Mouse (Mus musculus) mesoderm, embryonic 11.5 days (tissue): ENCODE results near the gene Cntn1.

Experiments used
- DNase-seq: peaks from one replicate; pipeline ENCODE4 v3.0.0-alpha.2; 2012; ENCODE audit warnings: low read depth, low spot score

The Cntn1 gene

DNA sequence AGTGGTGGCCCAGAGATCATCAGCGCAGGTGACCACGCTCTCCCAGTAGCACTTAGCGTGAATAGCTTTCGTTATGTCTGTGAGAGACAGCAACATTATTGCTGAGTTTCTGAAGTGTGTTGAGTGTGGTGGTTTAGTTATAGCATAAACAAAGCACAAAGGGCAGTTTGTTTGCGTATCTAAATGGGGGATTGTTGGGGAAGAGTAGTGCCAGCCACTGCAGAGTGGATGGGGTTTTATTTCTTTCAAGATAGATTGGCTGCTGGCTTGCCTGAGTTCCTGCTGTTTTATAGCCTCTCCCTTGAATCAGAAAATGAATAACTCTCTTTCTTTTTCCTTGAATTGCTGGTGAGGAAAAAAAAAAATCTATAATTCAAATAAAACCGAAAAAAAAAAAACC, 86.1 kb downstream of the Cntn1 start:
- no peak for DNase-seq

DNA sequence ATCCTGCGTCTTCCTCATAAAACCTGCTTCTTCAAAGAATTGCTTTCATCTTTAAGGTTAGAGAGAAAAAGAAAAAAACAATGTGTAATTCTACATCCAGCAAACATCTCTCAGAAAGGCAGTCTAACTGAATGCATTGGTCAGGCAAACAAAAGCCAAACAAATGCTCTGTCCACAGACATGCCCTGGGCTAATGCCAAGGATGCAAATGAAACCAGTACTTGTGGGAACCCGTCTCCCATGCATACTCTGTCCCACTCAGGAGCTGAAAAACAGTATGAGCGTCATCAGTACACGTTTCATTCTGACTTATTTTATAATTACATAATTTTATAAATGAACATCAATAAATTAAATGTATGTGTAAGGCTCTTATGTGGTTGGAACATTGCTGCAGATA, 91.0 kb downstream of the Cntn1 start:
- DNase-seq: no peak

DNA sequence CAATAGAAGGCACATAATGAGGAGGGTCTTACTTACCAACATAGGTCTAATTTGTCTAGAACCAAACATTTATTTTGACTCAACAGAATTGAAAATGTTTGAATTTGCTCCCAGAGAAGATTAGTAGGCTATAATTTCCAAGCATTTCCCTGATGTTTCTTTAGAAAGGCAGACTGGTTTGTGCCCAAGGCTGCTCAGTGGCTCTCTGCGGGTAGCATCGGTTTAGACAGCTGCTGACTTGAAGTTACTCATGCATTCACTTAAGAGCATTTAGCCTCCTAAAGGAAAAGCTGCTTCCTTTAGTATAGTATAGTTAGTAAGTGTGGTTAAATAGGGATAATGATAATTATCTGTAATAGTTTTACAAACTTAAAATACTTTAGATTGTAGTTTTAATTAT, 104.0 kb downstream of the Cntn1 start:
- DNase-seq: no peak

DNA sequence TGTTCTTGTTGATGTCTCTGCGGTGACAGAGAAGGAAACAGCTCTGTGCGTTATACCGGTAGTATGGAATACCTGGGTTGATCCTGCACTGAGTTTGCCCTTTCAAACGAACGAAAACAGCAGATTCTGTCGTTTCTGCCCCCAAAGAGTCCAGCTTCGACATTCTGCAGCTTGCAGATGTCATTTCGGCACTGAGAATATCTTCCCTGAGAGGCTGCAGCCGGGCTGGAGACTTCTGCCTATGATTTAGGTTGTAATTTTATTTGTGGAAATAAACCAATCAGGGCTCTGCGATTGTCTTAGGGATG, 109.8 kb downstream of the Cntn1 start:
- DNase-seq: peak; percentile 30

GRCm38 (mm10) chr15:92161163-92162025, 110.4 kb downstream of the Cntn1 start:
- DNase-seq: peak; percentile 15

GRCm38 (mm10) chr15:92162835-92163234, 111.9 kb downstream of the Cntn1 start:
- DNase-seq: no peak

DNA sequence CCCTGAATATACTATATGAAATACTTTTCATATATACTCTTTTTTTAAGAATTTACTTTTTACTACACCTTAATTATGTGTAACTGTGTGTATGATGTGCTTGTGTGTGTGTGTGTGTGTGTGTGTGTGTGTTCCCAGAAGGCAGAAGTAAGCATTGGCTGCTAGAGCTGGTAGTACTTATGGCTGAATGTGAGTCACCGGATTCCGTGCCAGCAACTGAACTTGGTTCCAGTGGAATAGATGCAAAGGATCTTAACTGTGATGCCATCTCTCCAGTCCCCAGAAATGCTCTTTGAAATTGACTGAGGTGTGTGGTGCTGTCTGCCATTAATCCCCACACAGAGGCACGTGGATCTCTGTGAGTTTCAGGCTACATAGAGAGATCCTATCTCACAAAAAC, 113.2 kb downstream of the Cntn1 start:
- DNase-seq: no peak

- no peak for DNase-seq
Measured at GRCm38 (mm10) chr15:92166266-92166665, 115.3 kb downstream of the Cntn1 start.

DNA sequence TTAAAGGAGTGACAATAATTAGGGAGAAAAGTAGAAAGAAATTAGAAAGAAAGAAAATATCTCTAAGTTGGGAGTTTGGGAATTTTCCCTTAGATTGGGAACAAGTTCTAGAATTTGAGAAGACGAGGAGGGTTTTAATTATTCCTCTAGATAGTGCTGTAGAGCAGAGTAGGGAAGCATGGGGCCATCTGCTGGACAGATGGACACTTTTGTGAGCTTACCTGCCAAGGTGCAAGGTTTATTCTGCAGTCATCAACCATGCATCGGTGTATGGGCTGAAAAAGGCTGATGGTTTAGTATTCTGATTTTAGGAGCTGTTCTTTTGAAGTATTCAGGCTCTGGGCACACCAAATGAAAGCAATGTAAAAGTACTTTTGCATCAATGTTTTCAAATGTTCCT, 124.8 kb downstream of the Cntn1 start:
- DNase-seq: no peak

- peak; percentile 27 for DNase-seq
Measured at GRCm38 (mm10) chr15:92177413-92177812, 126.4 kb downstream of the Cntn1 start.

- DNase-seq: no peak
Measured at GRCm38 (mm10) chr15:92185484-92185883, 134.5 kb downstream of the Cntn1 start.

DNA sequence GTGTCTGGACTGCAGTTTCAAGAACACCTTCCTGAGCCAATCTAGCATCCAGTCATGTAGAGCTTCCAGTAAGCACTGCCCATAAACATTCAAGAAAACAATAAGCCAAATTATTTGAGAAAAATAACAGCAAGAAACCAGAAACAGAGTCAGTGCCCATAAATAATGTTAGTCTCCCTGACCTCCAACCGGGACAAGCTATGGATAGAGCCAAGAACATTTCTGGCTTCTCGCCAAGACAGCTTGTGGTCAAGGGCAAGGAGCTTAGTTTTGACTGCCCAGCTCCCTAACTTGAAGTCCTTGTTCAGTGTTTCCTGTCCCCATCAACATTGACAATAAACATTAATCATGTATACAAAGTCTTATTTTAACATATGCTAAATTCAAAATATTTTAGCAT, 139.0 kb downstream of the Cntn1 start:
- peak; percentile 31 for DNase-seq

DNA sequence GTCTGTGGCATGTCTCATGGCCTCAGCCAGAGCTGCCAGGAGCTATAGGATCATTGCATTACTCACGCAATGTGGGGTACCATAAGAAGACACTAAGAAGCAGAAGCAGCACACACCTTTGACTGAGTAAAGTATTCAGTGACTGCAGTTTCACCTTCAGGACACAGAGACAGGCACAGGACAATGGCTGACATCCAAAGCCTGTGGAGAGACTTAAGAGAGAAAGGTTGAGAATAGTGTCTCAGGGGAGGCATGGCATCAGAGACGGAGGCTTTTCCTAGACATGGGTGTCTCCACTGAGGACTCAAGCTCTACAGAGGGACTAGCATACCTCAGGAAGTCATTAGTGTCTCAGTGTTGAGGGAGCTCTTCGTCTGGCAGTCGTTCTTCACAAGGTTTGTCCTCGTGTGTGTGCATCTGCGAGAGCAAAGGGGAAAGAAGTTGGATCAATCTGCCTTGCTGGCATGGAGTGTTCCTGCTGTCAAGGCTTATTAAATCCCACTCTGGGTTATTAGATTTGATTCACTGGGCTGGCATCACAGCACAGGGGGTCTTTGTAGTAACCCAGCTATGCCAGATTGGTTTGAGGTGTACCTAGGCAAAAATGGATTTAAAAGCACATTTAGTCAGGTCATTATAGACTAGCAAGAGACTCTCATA, 149.5 kb downstream of the Cntn1 start:
- no peak for DNase-seq

GRCm38 (mm10) chr15:92206695-92207094, 155.7 kb downstream of the Cntn1 start:
- no peak for DNase-seq

- DNase-seq: no peak
Measured at GRCm38 (mm10) chr15:92209778-92210177, 158.8 kb downstream of the Cntn1 start.

- DNase-seq: no peak
Measured at GRCm38 (mm10) chr15:92210486-92211235, 159.7 kb downstream of the Cntn1 start.

- no peak for DNase-seq
Measured at GRCm38 (mm10) chr15:92215841-92216240, 164.9 kb downstream of the Cntn1 start.

DNA sequence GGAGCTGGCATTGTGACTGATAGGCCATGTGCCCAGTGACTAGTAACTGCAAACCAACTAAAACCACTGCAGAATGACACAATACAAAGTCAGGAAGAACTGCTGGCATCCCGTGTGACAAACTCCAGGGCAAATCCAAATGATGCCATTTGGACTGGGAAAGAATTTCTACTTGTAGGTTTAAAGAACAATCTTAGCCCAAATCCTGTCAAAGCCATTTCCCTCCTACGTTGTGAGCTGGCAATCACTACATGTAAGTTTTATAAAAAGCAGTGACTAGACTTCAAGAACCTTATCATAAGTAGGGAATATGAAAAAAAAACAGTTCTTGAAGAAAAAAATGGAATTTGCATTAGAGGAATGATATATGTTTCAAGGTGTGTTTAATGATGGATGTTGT, 170.5 kb downstream of the Cntn1 start:
- DNase-seq: no peak

DNA sequence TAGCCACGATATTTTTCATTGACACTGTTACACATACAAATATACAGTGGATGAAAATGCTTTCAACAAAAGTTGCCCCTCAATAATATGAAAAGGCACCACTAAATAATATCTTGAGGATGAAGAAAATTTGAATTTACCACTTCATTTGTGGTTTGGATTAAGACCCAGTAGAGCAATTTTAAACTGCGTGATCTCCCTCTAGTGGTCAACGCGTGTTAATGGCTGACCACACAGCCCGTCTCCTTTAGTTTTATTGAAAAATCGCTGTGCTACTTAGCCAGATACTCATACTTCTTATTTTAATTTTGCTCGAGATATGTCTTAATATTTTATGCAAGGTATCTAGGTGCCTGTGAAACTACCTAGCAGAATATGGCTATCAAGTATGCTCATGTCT, 180.4 kb downstream of the Cntn1 start:
- peak; percentile 54 for DNase-seq

- no peak for DNase-seq
Measured at GRCm38 (mm10) chr15:92235836-92236235, 184.9 kb downstream of the Cntn1 start.

- peak; percentile 74 for DNase-seq
Measured at GRCm38 (mm10) chr15:92264980-92265707, 214.2 kb downstream of the Cntn1 start.

GRCm38 (mm10) chr15:92268341-92268740, 217.4 kb downstream of the Cntn1 start:
- no peak for DNase-seq
